Mouse (Mus musculus) urinary bladder, adult 2 months (tissue): Measurements from ENCODE around the gene Kcnc2. TPM values are rescaled to one million over a fixed set of nuclear protein-coding genes. Genes with fewer than 3 reads are reported as not detected.

Source experiments
- DNase-seq: peaks from one replicate; pipeline ENCODE4 v3.0.0; 2022; ENCODE audit warnings: low spot score
- polyA plus RNA-seq: library from polyadenylated mRNA; depleted of rRNA; stranded (reverse); fragments of >200 nt; gene quantifications from 2 replicates; pipeline ENCODE4 v1.2.3, GENCODE M21; 2012; rRNA removed

The Kcnc2 gene
- polyA plus RNA-seq, 1 experiment = 2.2 TPM

GRCm38 (mm10) chr10:112394399-112394970 is 123.6 kb downstream of the Kcnc2 start:
- DNase-seq = no peak

GRCm38 (mm10) chr10:112397194-112397593 is 126.3 kb downstream of the Kcnc2 start:
- DNase-seq = no peak

GRCm38 (mm10) chr10:112400591-112401404 is 129.9 kb downstream of the Kcnc2 start:
- DNase-seq = no peak

- no peak for DNase-seq
These were observed 138.6 kb downstream of the Kcnc2 start for GRCm38 (mm10) chr10:112409525-112409924.

- DNase-seq = no peak
These were observed 152.4 kb downstream of the Kcnc2 start for GRCm38 (mm10) chr10:112423327-112423726.

GRCm38 (mm10) chr10:112436950-112437349 is 166.0 kb downstream of the Kcnc2 start:
- DNase-seq = no peak

GRCm38 (mm10) chr10:112444640-112445039 is 173.7 kb downstream of the Kcnc2 start:
- no peak for DNase-seq

GRCm38 (mm10) chr10:112450910-112451309 is 180.0 kb downstream of the Kcnc2 start:
- DNase-seq = no peak

- no peak for DNase-seq
These were observed 197.9 kb downstream of the Kcnc2 start for GRCm38 (mm10) chr10:112468689-112469384.

- DNase-seq = no peak
These were observed 203.3 kb downstream of the Kcnc2 start for GRCm38 (mm10) chr10:112474122-112474810.

GRCm38 (mm10) chr10:112481461-112481860 is 210.5 kb downstream of the Kcnc2 start:
- DNase-seq = no peak

GRCm38 (mm10) chr10:112481921-112482607 is 211.1 kb downstream of the Kcnc2 start:
- DNase-seq = no peak

GRCm38 (mm10) chr10:112484387-112485105 is 213.6 kb downstream of the Kcnc2 start:
- DNase-seq = no peak

- no peak for DNase-seq
These were observed 214.9 kb downstream of the Kcnc2 start for GRCm38 (mm10) chr10:112485819-112486218.

GRCm38 (mm10) chr10:112488751-112489150 is 217.8 kb downstream of the Kcnc2 start:
- no peak for DNase-seq

Other genes starting within 250 kb of the Kcnc2 start
- not detected in 2 replicates for gene Glipr1l1, start 210.9 kb upstream of the Kcnc2 start, polyA plus RNA-seq
- not detected in 2 replicates for gene Glipr1l2, start 187.8 kb upstream of the Kcnc2 start, polyA plus RNA-seq
- not detected in 2 replicates for gene Glipr1l3, start 110.8 kb upstream of the Kcnc2 start, polyA plus RNA-seq
- 0.40 and 0.52 TPM in 2 replicates for gene Caps2, start 107.5 kb upstream of the Kcnc2 start, polyA plus RNA-seq